Mouse (Mus musculus) liver, postnatal 0 days (tissue): ENCODE results near the gene Slc5a10. TPM values are rescaled to one million over a fixed set of nuclear protein-coding genes. Genes with fewer than 3 reads are reported as not detected.

ENCODE experiments used
- ATAC-seq: fragments of 200-750 bp; cut with Nextera tagmentation; 2 replicates; pipeline ENCODE4 v1.8.0; 2017; ENCODE audit warnings: mild to moderate bottlenecking, moderate library complexity
- DNase-seq: peaks from one replicate; pipeline ENCODE4 v3.0.0-alpha.2; 2016
- H3K27ac ChIP-seq: fragments of 300-500 bp; sonication (generic); 2 replicates; pipeline ENCODE4 v1.5.1; 2014; ENCODE audit warnings: antibody characterized with exemption, moderate library complexity, mild to moderate bottlenecking, low read depth
- H3K27me3 ChIP-seq: fragments of 300-500 bp; sonication (generic); 2 replicates; pipeline ENCODE4 v1.6.1; 2014; ENCODE audit warnings: low read length, control low read depth, mixed read lengths; ENCODE audit not compliant: insufficient read depth
- H3K36me3 ChIP-seq: fragments of 300-500 bp; sonication (generic); replicated peaks from 2 replicates; pipeline ENCODE4 v1.6.1; 2014; ENCODE audit warnings: mild to moderate bottlenecking, control low read depth, low read length, moderate library complexity, mixed read lengths; ENCODE audit not compliant: insufficient read depth
- H3K4me1 ChIP-seq: fragments of 300-500 bp; sonication (generic); 2 replicates; pipeline ENCODE4 v1.6.1; 2014; ENCODE audit warnings: antibody characterized with exemption, mild to moderate bottlenecking, control low read depth; ENCODE audit not compliant: insufficient read depth
- H3K4me2 ChIP-seq: fragments of 300-500 bp; sonication (generic); 2 replicates; pipeline ENCODE4 v1.6.1; 2014; ENCODE audit warnings: low read depth, mild to moderate bottlenecking, low read length, moderate library complexity, mixed read lengths
- H3K4me3 ChIP-seq: fragments of 300-500 bp; sonication (generic); 2 replicates; pipeline ENCODE4 v1.5.1; 2014; ENCODE audit warnings: low read depth, low read length
- H3K9ac ChIP-seq: fragments of 300-500 bp; sonication (generic); replicated peaks from 2 replicates; pipeline ENCODE4 v1.6.1; 2014; ENCODE audit warnings: mild to moderate bottlenecking, moderate library complexity
- H3K9me3 ChIP-seq: fragments of 300-500 bp; sonication (generic); 2 replicates; pipeline ENCODE4 v1.6.1; 2016; ENCODE audit warnings: mild to moderate bottlenecking, control low read depth, low read length, mixed read lengths
- CTCF ChIP-seq: sonication (generic); IDR thresholded peaks from 2 replicates; pipeline ENCODE4 v1.5.1; 2016; ENCODE audit warnings: antibody characterized with exemption, low read depth
- EP300 ChIP-seq: IDR thresholded peaks from 2 replicates; pipeline ENCODE4 v1.6.1; 2016; ENCODE audit warnings: antibody characterized with exemption, low read depth, mild to moderate bottlenecking
- WGBS: fragments of 180-500 bp; shearing (Covaris S2); extraction: QIAGEN DNeasy Blood & Tissue Kit; methylation state at CpG from one replicate; pipeline ENCODE4 v1.1.7; 2014; ENCODE audit not compliant: insufficient replicate concordance; 5-methylcytosine and 5-hydroxymethylcytosine counted together
- polyA plus RNA-seq: library from polyadenylated mRNA; unstranded; fragments of >200 nt; fragmentation: Nextera tagmentation; extraction: Ambion mirVana; gene quantifications from 2 replicates; pipeline ENCODE4 v1.2.1, GENCODE M21; 2015

Slc5a10 gene
- polyA plus RNA-seq, 1 experiment from 2014 or later = not detected

- no peak overlapping the region for H3K27ac ChIP-seq
- 33% methylated on average over 11 of the region's 11 CpGs for WGBS
- H3K4me2 ChIP-seq = no peak overlapping the region
- peak; percentile 75 for DNase-seq
- H3K9ac ChIP-seq = no peak overlapping the region
- no peaks in the 10 kb centered on the region for H3K27me3 ChIP-seq
- TF ChIP-seq CTCF = peak; percentile 97
- TF ChIP-seq EP300 = no peak
- H3K4me1 ChIP-seq = no peaks in the 10 kb centered on the region
- H3K4me3 ChIP-seq = no peak overlapping the region
- H3K36me3 ChIP-seq = no peaks in the 10 kb centered on the region
- H3K9me3 ChIP-seq = no peaks in the 10 kb centered on the region
- ATAC-seq = peak; percentile 87
These were observed 6.1 kb downstream of the Slc5a10 start for GRCm38 (mm10) chr11:61714346-61715117.

- no peak for DNase-seq
- no peaks in the 10 kb centered on the region for H3K36me3 ChIP-seq
- TF ChIP-seq CTCF (no peak), EP300 (no peak)
- 64% methylated on average over 15 of the region's 15 CpGs for WGBS
- H3K4me1 ChIP-seq = no peaks in the 10 kb centered on the region
- no peak overlapping the region for H3K4me2 ChIP-seq
- ATAC-seq = no peak
- H3K9ac ChIP-seq = no peak overlapping the region
- no peak overlapping the region for H3K27ac ChIP-seq
- no peak overlapping the region for H3K4me3 ChIP-seq
- no peaks in the 10 kb centered on the region for H3K9me3 ChIP-seq
- no peaks in the 10 kb centered on the region for H3K27me3 ChIP-seq
These were observed 7.3 kb downstream of the Slc5a10 start for GRCm38 (mm10) chr11:61713157-61713855.

DNA sequence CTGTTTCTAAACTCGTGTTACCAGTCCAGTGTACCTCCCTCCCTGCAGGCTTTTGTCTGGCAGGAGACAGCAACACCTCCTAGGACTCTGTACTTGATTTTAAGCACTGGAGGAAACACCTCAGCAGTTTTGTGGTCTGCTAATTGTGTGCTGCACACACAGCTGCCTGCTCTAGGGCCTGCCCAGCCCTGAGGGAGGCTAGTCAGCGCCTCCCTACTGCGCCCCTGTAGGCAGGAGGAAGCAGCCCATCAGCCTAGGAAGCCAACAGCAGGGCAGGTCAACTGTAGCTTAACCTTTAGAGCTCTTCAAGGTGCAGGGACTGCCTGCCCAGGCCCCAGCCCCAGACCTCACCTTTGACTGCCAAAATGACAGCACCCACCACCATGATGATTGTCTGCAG is 11.7 kb downstream of the Slc5a10 start:
- H3K4me1 ChIP-seq = no peaks in the 10 kb centered on the region
- DNase-seq = no peak
- no peaks in the 10 kb centered on the region; the same call in 1 of the 2 replicates for H3K36me3 ChIP-seq
- H3K27me3 ChIP-seq = no peaks in the 10 kb centered on the region
- WGBS = 51% methylated on average over 3 of the region's 3 CpGs
- H3K9ac ChIP-seq = no peak overlapping the region
- ATAC-seq = no peak
- H3K27ac ChIP-seq = no peak overlapping the region
- no peak overlapping the region for H3K4me3 ChIP-seq
- TF ChIP-seq CTCF (peak; percentile 40), EP300 (no peak)
- no peaks in the 10 kb centered on the region for H3K9me3 ChIP-seq
- no peak overlapping the region for H3K4me2 ChIP-seq

GRCm38 (mm10) chr11:61706232-61706631 is 14.4 kb downstream of the Slc5a10 start:
- WGBS = 46% methylated on average over 4 of the region's 4 CpGs
- TF ChIP-seq CTCF = no peak
- TF ChIP-seq EP300 = no peak
- no peaks in the 10 kb centered on the region for H3K27me3 ChIP-seq
- no peak overlapping the region for H3K27ac ChIP-seq
- H3K4me1 ChIP-seq = no peaks in the 10 kb centered on the region
- ATAC-seq (no peak), DNase-seq (no peak)
- no peak overlapping the region for H3K9ac ChIP-seq
- no peaks in the 10 kb centered on the region for H3K9me3 ChIP-seq
- no peak overlapping the region for H3K4me3 ChIP-seq
- no peaks in the 10 kb centered on the region; the same call in none of the 2 replicates for H3K36me3 ChIP-seq
- no peak overlapping the region for H3K4me2 ChIP-seq

GRCm38 (mm10) chr11:61705581-61705980 is 15.0 kb downstream of the Slc5a10 start:
- H3K4me2 ChIP-seq = no peak overlapping the region
- H3K4me1 ChIP-seq = no peaks in the 10 kb centered on the region
- no peaks in the 10 kb centered on the region for H3K27me3 ChIP-seq
- DNase-seq (no peak), ATAC-seq (no peak)
- H3K36me3 ChIP-seq = no peaks in the 10 kb centered on the region; the same call in none of the 2 replicates
- H3K9me3 ChIP-seq = no peaks in the 10 kb centered on the region
- no peak overlapping the region for H3K27ac ChIP-seq
- whole genome bisulfite sequencing = 89% methylated on average over 2 of the region's 2 CpGs
- H3K9ac ChIP-seq = no peak overlapping the region
- H3K4me3 ChIP-seq = no peak overlapping the region
- no peak for TF ChIP-seq CTCF
- no peak for TF ChIP-seq EP300

- no peak overlapping the region for H3K9ac ChIP-seq
- H3K27me3 ChIP-seq = no peaks in the 10 kb centered on the region
- no peaks in the 10 kb centered on the region; the same call in none of the 2 replicates for H3K36me3 ChIP-seq
- ATAC-seq (no peak), DNase-seq (no peak)
- no peak for TF ChIP-seq EP300
- TF ChIP-seq CTCF = no peak
- H3K4me3 ChIP-seq = no peak overlapping the region
- 92% methylated on average over 5 of the region's 5 CpGs for WGBS
- H3K4me2 ChIP-seq = no peak overlapping the region
- no peaks in the 10 kb centered on the region for H3K4me1 ChIP-seq
- H3K9me3 ChIP-seq = no peaks in the 10 kb centered on the region
- no peak overlapping the region for H3K27ac ChIP-seq
These were observed 18.1 kb downstream of the Slc5a10 start for GRCm38 (mm10) chr11:61702494-61702893.
